Mouse (Mus musculus) embryonic facial prominence, embryonic 10.5 days (tissue): Measurements from ENCODE around the gene Rimklb. TPM values are rescaled to one million over a fixed set of nuclear protein-coding genes. Genes with fewer than 3 reads are reported as not detected.

ENCODE experiments used
- polyA plus RNA-seq: library from polyadenylated mRNA; unstranded; fragments of >200 nt; fragmentation: Nextera tagmentation; extraction: Ambion mirVana; gene quantifications from 2 replicates; pipeline ENCODE4 v1.2.1, GENCODE M21; 2016

Rimklb gene
- polyA plus RNA-seq, 1 experiment from 2014 or later: 40.3 TPM

Other genes with a start within 250 kb of the Rimklb start
- not detected in 2 replicates for gene Klrg1, start 215.9 kb downstream of the Rimklb start, polyA plus RNA-seq
- 80.4 and 85.2 TPM in 2 replicates for gene M6pr, start 190.0 kb downstream of the Rimklb start, polyA plus RNA-seq
- gene Phc1, start 158.2 kb downstream of the Rimklb start, polyA plus RNA-seq: 28.9 and 29.5 TPM in 2 replicates
- 0.59 and 0.62 TPM in 2 replicates for gene Mfap5, start 7.1 kb upstream of the Rimklb start, polyA plus RNA-seq
- gene Aicda, start 55.0 kb upstream of the Rimklb start, polyA plus RNA-seq: 0.14 TPM in 1 of 2 replicates, not detected in the other
- 0.89 and 0.96 TPM in 2 replicates for gene Apobec1, start 103.7 kb upstream of the Rimklb start, polyA plus RNA-seq
- gene Gdf3, start 111.3 kb upstream of the Rimklb start, polyA plus RNA-seq: 0.06 TPM in 1 of 2 replicates, not detected in the other
- gene Dppa3, start 127.6 kb upstream of the Rimklb start, polyA plus RNA-seq: not detected in 2 replicates
- gene Nanog, start 208.7 kb upstream of the Rimklb start, polyA plus RNA-seq: 0.26 TPM in 1 of 2 replicates, not detected in the other